Mouse (Mus musculus) olfactory bulb, adult 2 months (tissue): ENCODE measurements around the gene Ttc30a2. TPM values are rescaled to one million over a fixed set of nuclear protein-coding genes. Genes with fewer than 3 reads are reported as not detected.
A peak's percentile ranks its signal among the peaks of the same experiment; 100 is the strongest.
"Not testable (repeated sequence)": the region's sequence is repeated elsewhere in the genome, so short reads cannot be mapped to it uniquely, and the experiment has no call there.

Experiments
- H3K27ac ChIP-seq: fragments of 200-500 bp; 2 replicates; pipeline ENCODE4 v1.5.1; 2012; ENCODE audit warnings: low read depth, low read length; ENCODE audit not compliant: insufficient read depth
- H3K4me1 ChIP-seq: fragments of 200-500 bp; 2 replicates; pipeline ENCODE4 v1.6.1; 2012; ENCODE audit warnings: low read length; ENCODE audit not compliant: control insufficient read depth, insufficient read depth
- H3K4me3 ChIP-seq: fragments of 200-500 bp; 2 replicates; pipeline ENCODE4 v1.5.1; 2012; ENCODE audit warnings: mild to moderate bottlenecking, low read depth, low read length, moderate library complexity; ENCODE audit not compliant: insufficient read depth
- CTCF ChIP-seq: fragments of 200-500 bp; IDR thresholded peaks from 2 replicates; pipeline ENCODE4 v1.5.1; 2012; ENCODE audit warnings: low read depth, mild to moderate bottlenecking, low read length, moderate library complexity; ENCODE audit not compliant: insufficient read depth
- POLR2A ChIP-seq: fragments of 200-500 bp; IDR thresholded peaks from 2 replicates; pipeline ENCODE4 v1.6.1; 2012; ENCODE audit warnings: mild to moderate bottlenecking, low read depth, low read length, moderate library complexity; ENCODE audit not compliant: insufficient read depth
- WGBS: fragments of 180-500 bp; shearing (Covaris S2); methylation state at CpG from one replicate; pipeline ENCODE4 v1.1.7; 2018; 5-methylcytosine and 5-hydroxymethylcytosine counted together
- polyA plus RNA-seq: library from polyadenylated mRNA; stranded (reverse); fragments of >200 nt; gene quantifications from 2 replicates; pipeline ENCODE4 v1.2.4, GENCODE M21; 2012; ENCODE audit warnings: low replicate concordance; ENCODE audit not compliant: missing spikeins, insufficient read depth, insufficient read length

Gene Ttc30a2
- polyA plus RNA-seq: not detected in 2 replicates

GRCm38 (mm10) chr2:75977752-75978368 lies at the start of gene Ttc30a2:
TSS of gene Ttc30a2 (minus strand) at chr2:75978170.
- not testable (repeated sequence) for H3K4me3 ChIP-seq, H3K4me1 ChIP-seq

GRCm38 (mm10) chr2:76016890-76017289 lies 38.9 kb upstream of the Ttc30a2 start:
- TF ChIP-seq POLR2A: no peak
- TF ChIP-seq CTCF: no peak

More at GRCm38 (mm10) chr2:75977752-75978368, at the start of gene Ttc30a2:
- H3K27ac ChIP-seq: not testable (repeated sequence)
- WGBS: 30% methylated on average over 22 of the region's 24 CpGs

GRCm38 (mm10) chr2:76016136-76016535 lies 38.2 kb upstream of the Ttc30a2 start:
- Histone ChIP-seq H3K4me3 (no peak overlapping the region), H3K27ac (no peak overlapping the region), H3K4me1 (no peaks in the 10 kb centered on the region; the same call in 1 of the 2 replicates)
- TF ChIP-seq POLR2A (no peak), CTCF (no peak)
- WGBS: 96% methylated on average over 8 of the region's 8 CpGs

More at GRCm38 (mm10) chr2:76016890-76017289, 38.9 kb upstream of the Ttc30a2 start:
- H3K4me3 ChIP-seq: no peak overlapping the region
- no peak overlapping the region for H3K27ac ChIP-seq
- H3K4me1 ChIP-seq: no peaks in the 10 kb centered on the region; the same call in 1 of the 2 replicates
- WGBS: 23% methylated on average over 7 of the region's 7 CpGs

GRCm38 (mm10) chr2:76015460-76015859 lies 37.5 kb upstream of the Ttc30a2 start:
- H3K4me3 ChIP-seq: no peak overlapping the region
- 95% methylated on average over 7 of the region's 7 CpGs for WGBS

GRCm38 (mm10) chr2:76014659-76015058 lies 36.7 kb upstream of the Ttc30a2 start:
- Histone ChIP-seq H3K4me3 (no peak overlapping the region), H3K27ac (no peak overlapping the region), H3K4me1 (no peaks in the 10 kb centered on the region; the same call in 1 of the 2 replicates)
- TF ChIP-seq POLR2A (no peak), CTCF (no peak)
- WGBS: 93% methylated on average over 3 of the region's 3 CpGs

More at GRCm38 (mm10) chr2:76015460-76015859, 37.5 kb upstream of the Ttc30a2 start:
- Histone ChIP-seq H3K27ac (no peak overlapping the region), H3K4me1 (no peaks in the 10 kb centered on the region; the same call in 1 of the 2 replicates)
- no peak for TF ChIP-seq CTCF
- no peak for TF ChIP-seq POLR2A

GRCm38 (mm10) chr2:76006194-76006593 lies 28.2 kb upstream of the Ttc30a2 start:
- Histone ChIP-seq H3K4me1 (no peaks in the 10 kb centered on the region), H3K27ac (no peak overlapping the region), H3K4me3 (no peak overlapping the region)
- WGBS: 42% methylated on average over 4 of the region's 4 CpGs
- TF ChIP-seq POLR2A (no peak), CTCF (no peak)

GRCm38 (mm10) chr2:76002899-76003298 lies 24.9 kb upstream of the Ttc30a2 start:
- H3K4me1 ChIP-seq: peaks cover 2% of the 10 kb centered on the region
- no peak overlapping the region for H3K27ac ChIP-seq
- 83% methylated on average over 9 of the region's 9 CpGs for WGBS
- TF ChIP-seq POLR2A (no peak), CTCF (no peak)
- H3K4me3 ChIP-seq: no peak overlapping the region

GRCm38 (mm10) chr2:76001392-76001791 lies 23.4 kb upstream of the Ttc30a2 start:
- Histone ChIP-seq H3K4me3 (no peak overlapping the region), H3K27ac (no peak overlapping the region), H3K4me1 (peaks cover 3% of the 10 kb centered on the region)
- TF ChIP-seq POLR2A (no peak), CTCF (0 out of 2 replicates have a peak, but pooled peaks have one; percentile 18)
- 44% methylated on average over 8 of the region's 8 CpGs for WGBS

- Histone ChIP-seq H3K27ac (no peak overlapping the region), H3K4me1 (peaks cover 3% of the 10 kb centered on the region), H3K4me3 (no peak overlapping the region)
- TF ChIP-seq CTCF (no peak), POLR2A (no peak)
- 82% methylated on average over 12 of the region's 12 CpGs for WGBS
These were observed 21.7 kb upstream of the Ttc30a2 start for GRCm38 (mm10) chr2:75999636-76000035.
